Mouse (Mus musculus): ENCODE data around the gene Ccr6.
A peak's percentile ranks its signal among the peaks of the same experiment; 100 is the strongest.

Gene Ccr6

DNA sequence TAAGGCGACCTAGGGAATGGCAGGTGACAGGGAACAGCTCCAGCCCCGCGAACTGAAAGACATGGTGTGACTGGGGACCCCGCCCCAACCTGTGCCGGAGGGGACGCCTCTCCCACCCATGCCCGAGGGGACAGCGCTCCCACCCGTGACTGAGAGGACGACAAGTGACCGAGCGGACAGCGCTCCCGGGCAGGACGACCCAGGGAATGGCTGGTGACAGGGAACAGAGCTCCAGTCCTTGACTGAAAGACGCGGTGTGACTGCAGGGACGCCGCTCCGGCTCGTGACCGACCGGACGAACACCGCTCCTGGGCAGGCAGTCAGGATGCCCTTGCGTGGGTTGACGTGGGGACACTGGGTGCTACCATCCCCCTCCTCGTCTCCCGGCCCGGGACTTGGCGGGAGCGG lies 48.4 kb downstream of the Ccr6 start:
- DNase-seq (ENCODE audit: low spot score): peak; percentile 45

DNA sequence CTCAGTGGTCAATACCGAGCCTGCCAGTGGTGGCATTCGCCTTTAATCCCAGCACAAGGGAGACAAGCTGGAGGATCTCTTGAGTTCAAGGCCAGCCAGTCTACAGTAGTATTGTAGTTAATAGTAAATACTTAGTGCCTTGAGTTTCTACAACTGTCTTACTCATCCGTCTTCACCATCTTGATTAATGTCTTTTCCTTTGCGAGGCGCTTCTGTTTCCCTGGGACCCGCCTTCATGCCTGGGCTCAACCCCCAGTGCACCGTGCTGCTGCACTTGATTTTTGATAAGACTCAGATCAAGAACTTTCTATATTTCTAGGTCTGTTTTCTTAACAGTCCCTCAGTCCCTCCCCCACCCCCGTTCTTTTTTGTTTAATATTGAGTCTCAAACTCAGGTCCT lies 49.2 kb downstream of the Ccr6 start:
- no peak for DNase-seq (ENCODE audit: low spot score)

DNA sequence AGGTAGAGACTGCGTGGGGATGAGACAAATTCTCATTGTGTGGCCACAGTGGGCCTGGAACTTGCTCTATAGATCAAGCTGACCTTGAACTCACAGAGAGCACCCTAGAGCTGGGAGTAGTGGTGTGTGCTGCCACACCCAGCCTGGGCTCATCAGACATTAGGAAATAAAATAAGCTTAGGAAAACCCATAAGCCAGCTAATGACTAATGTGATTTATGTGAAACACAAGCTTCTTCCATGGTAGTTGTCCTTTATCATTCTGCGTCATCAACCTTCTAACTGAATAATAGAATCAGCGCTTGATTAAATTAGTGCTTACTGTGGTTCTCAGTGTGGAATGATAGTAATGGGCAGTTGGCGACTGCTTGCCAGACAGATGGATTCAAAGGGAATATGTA lies 51.1 kb downstream of the Ccr6 start:
- no peak for DNase-seq (ENCODE audit: low spot score)

DNA sequence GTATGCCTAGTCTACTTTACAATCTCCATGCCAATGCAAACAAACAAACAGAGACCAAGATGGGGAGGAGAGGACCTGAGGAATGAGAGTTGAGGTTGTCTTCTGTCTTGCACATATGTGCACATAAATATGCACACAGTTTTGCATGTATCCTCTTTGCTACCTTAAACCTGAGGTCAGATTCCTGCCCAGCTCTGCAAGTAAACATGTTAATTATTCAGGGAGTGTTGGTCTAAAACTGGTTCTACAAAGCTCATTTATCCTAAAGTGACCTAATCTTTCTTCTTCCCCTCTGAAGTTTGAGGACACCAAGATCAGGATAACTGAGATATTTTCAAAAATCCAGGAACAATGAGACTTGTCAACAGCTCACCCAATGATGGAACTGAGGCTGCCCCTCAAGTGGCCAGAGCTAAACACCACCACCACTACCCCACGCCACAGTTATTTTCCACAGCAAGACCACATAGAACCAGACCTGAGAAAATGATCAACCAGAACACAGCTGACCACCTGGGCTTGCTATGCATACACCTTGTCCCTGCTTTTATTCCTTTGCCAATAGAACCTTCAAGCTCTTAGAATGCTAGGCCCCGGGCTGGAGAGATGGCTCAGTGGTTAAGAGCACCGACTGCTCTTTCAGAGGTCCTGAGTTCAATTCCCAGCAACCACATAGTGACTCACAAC lies 54.3 kb downstream of the Ccr6 start:
- no peak for DNase-seq (ENCODE audit: low spot score)

DNA sequence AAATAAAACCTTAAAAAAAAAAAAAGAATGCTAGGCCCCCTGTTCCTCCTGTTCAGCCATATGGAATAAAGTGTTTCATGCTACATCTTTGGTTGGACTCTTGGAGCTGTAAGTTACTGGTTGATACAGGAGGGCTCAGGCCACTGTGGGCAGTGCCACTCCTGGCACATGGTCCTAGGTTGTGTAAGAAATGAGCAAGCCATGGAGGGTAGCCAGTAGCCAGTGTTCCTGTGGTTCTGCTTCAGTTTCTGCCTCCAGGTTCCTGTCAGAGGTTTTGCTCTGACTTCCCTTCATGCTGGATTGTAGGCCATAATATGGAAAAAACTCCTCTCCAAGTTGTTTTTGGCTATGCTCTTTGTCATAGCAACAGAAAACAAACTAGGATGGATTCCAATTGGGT lies 54.9 kb downstream of the Ccr6 start:
- peak; percentile 90 for DNase-seq (ENCODE audit: low spot score)

DNA sequence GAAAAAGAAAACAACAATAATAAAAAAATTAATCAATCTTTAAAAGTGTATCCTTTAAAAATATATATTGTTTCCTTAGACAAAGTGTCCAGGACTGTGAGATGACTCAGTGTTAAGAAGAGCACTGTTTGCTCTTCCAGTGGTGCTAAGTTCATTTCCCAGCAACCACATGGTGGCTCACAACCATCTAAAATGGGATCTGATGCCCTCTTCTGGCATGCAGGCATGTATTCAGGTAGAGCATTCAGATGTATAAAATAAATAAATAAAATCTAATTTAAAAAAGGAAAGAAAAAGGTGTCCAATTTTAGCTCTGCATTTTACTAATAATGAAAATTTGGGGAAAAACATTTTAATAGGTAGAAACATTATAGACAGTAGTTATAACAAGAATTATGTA lies 60.0 kb downstream of the Ccr6 start:
- DNase-seq (ENCODE audit: low spot score): no peak

DNA sequence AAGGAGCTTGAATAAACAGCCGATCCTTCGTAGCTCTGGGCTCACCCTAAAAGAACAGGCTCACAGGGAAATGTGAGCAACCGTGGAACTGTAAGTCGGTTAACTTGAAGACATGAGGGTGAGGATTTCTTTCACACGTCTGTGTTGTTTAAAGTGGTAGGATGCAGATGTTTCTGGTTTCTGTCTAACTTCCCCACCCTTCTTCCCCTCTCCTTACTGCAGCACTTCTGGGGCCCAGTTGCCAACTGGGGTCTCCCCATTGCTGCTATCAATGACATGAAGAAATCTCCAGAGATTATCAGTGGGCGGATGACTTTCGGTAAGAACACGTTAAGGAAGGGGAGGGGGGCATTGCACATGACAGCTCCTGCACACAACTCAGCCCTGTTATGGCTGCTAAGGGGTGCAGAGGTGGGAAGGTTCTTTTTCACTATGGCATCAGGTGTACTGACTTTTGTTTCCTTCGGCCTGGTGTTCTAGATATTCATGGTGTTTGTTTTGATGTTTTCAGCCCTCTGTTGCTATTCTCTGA lies 60.5 kb downstream of the Ccr6 start:
- no peak for DNase-seq (ENCODE audit: low spot score)

DNA sequence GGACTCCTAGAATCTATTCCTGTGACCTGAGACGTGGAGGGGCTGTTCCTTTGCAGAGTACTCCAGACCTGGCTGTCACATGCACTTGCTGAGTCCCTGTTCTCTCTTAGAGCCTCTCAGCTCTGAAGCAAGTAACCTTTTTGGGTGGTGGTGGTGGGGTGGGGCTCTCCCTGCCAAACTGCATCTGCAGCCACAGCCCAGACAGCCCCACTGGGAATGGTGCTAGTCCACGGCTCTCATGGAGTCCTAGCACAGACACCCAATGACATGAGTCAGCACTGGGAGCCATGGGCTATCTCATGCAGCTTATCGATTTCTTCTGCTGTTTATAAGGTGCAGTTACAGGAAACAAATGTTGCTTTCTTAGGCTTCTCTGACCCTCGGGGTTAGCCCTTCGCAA lies 61.9 kb downstream of the Ccr6 start:
- DNase-seq (ENCODE audit: low spot score): no peak

DNA sequence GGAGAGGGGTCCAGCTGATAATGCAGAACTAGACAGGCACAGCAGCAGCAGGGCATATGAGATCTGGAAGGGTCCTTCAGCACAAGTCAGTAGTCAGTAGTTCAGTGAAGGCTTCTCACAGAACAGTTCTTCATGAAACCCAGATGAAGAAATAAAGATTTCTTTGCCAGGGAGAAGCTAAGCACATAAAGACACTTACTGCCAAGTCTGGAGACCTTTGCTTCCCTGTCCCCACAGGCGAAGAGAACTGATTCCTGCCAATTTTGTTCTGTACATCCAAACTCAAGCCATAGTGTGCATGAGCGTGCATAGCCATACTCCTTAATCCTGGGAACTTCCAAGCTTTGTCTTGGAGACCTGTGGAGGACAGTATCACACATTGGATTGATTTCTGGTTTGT lies 62.4 kb downstream of the Ccr6 start:
- peak; percentile 73 for DNase-seq (ENCODE audit: low spot score)

DNA sequence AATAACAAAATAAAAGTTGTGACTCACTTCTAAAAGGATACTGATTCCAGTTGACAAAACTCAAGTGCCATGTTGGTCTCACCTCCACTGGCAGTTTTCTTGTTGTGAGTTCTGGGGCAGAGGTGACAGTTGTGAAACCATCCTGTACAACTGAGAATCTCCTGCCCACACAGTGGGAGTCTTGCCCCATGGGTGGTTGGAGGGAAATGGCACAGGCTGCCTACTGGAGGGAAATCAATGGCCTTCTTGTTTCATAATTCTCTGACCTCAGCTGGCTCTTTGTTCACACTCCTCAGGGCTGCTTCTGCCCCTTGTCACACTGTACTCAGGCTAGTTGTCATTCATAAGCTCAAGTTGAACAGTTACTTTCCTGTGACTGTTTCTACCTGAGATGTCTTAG lies 63.7 kb downstream of the Ccr6 start:
- peak; percentile 92 for DNase-seq (ENCODE audit: low spot score)

DNA sequence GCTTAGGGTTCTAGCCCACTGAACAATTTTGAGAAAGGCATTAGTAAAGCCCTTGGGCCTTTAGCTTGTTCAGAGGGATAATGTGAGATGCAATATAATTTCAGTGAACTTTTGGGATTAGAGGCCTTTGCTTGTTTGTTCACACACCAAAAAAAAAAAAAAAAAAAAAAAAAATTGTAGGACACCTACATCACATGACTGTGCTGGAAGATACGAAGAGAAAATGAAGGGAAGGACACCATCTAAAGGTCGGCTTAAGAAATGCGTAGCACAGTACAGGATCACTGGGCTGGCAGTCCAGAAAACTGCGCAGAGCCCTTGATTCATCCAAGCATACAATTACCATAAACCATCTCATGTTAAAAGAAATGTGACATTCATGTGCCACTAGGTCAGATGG lies 65.7 kb downstream of the Ccr6 start:
- no peak for DNase-seq (ENCODE audit: low spot score)

DNA sequence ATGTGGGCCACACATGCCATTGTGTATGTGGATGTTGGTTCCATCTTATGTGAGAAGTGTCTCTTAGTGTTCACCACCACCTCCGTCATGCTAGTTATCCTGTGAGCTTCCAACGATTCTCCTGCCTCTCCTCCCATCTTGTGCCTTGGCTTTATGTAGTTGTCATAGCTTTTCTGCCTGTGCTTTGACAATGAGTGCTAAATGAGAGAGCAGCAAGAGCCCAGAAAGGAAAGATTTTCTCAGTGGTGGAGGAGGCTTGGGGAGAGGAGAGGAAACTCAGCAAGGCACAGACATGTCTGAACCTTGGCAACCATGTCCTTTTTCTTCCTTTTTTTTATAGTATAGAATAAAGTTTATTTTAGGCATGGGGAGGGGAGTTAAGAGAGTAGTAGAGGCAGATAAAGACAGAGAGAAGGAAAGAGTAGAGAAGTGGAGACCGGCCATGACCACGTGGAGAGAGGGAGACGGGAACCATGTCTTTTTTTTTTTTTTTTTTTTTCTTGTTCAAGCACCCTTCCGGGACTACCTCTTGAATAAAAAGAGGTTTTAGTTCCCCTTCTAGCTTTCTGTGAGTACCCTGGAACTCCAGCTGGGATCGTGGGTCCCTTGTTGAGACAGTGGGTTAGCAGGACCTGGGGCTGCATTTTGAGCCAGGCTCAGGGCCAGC lies 67.1 kb downstream of the Ccr6 start:
- DNase-seq (ENCODE audit: low spot score): no peak

DNA sequence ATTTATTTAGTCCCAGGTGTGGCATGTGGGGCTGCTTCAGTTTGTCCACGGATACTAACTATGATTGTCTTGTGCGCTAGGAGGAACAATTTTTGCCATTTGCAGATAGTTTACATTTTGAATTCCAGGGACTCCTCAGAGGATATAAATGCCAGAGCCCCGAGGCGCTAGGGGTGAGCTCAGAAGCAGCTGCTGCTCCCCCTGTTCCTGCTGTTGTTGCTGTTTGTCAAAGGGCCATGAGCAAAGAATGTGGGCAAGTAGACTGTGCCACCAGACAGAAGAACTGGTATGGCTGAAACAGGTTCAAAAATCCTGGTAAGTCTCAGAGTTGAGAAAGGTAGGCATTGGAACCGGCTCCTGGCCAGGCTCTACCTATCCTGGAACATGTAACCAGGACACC lies 67.8 kb downstream of the Ccr6 start:
- no peak for DNase-seq (ENCODE audit: low spot score)

DNA sequence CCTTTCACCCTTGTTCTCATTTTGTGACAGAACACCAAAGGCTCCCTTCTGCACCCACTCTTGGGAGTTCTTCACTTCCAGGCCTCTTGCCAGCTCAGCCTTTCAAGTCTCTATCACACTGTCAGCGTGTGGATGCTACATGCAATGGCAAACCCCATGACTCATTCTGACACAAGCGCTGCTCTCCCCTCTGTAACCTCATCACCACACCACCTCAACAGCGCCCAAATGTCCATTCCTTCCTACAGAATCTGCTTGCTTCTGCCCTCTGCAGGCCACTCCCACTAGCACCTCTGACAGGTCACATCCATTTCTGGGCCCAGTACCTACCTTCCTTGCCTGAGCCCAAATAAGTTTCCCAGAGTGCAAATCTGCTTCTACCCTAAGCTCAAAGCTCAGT lies 70.0 kb downstream of the Ccr6 start:
- peak; percentile 55 for DNase-seq (ENCODE audit: low spot score)

Data from adipocyte (in vitro differentiated cells).